Mouse (Mus musculus): ENCODE results near the gene Stil. TPM values are rescaled to one million over a fixed set of nuclear protein-coding genes. Genes with fewer than 3 reads are reported as not detected.
A peak's percentile ranks its signal among the peaks of the same experiment; 100 is the strongest.

Gene Stil
- polyA plus RNA-seq, 1 experiment from 2014 or later, result 8.9 TPM

- Histone ChIP-seq H3K4me3 (replicated peaks) (peak overlapping the region; percentile 79), H3K9me3 (replicated peaks) (no peaks in the 10 kb centered on the region), H3K4me1 (replicated peaks) (peaks cover 49% of the 10 kb centered on the region), H3K4me2 (peak overlapping the region; percentile 96), H3K36me3 (replicated peaks) (peaks cover 38% of the 10 kb centered on the region), H3K27me3 (peaks cover 70% of the 10 kb centered on the region), H3K27ac (replicated peaks) (peak overlapping the region; percentile 99), H3K9ac (peak overlapping the region; percentile 96)
- WGBS (ENCODE audit: insufficient replicate concordance), result 8% methylated on average over 12 of the region's 12 CpGs
- no peak for ATAC-seq (ENCODE audit: insufficient read depth)
Measured at GRCm38 (mm10) chr4:115059871-115060270, 59.9 kb downstream of the Stil start.

GRCm38 (mm10) chr4:115060753-115061152 lies 60.8 kb downstream of the Stil start:
- H3K27me3 ChIP-seq, result peaks cover 75% of the 10 kb centered on the region
- H3K27ac ChIP-seq (replicated peaks), result peak overlapping the region; percentile 99
- WGBS (ENCODE audit: insufficient replicate concordance), result 15% methylated on average over 3 of the region's 3 CpGs
- H3K36me3 ChIP-seq (replicated peaks), result peaks cover 47% of the 10 kb centered on the region
- H3K9me3 ChIP-seq (replicated peaks), result no peaks in the 10 kb centered on the region
- no peak for ATAC-seq (ENCODE audit: insufficient read depth)
- H3K4me2 ChIP-seq, result peak overlapping the region; percentile 96
- H3K4me3 ChIP-seq (replicated peaks), result peak overlapping the region; percentile 79
- H3K9ac ChIP-seq, result peak overlapping the region; percentile 96
- peaks cover 49% of the 10 kb centered on the region for H3K4me1 ChIP-seq (replicated peaks)

- peak overlapping the region; percentile 74 for H3K27ac ChIP-seq (replicated peaks)
- peak overlapping the region; percentile 79 for H3K4me3 ChIP-seq (replicated peaks)
- H3K9me3 ChIP-seq (replicated peaks), result no peaks in the 10 kb centered on the region
- WGBS (ENCODE audit: insufficient replicate concordance), result under 1% methylated on average over 9 of the region's 9 CpGs
- peak; percentile 9; the same call in 1 of the 2 replicates for ATAC-seq (ENCODE audit: insufficient read depth)
- peak overlapping the region; percentile 96 for H3K4me2 ChIP-seq
- H3K27me3 ChIP-seq, result peaks cover 65% of the 10 kb centered on the region
- peaks cover 53% of the 10 kb centered on the region for H3K4me1 ChIP-seq (replicated peaks)
- peaks cover 64% of the 10 kb centered on the region for H3K36me3 ChIP-seq (replicated peaks)
- H3K9ac ChIP-seq, result peak overlapping the region; percentile 71
Measured at GRCm38 (mm10) chr4:115062540-115062874, 62.5 kb downstream of the Stil start.

- Histone ChIP-seq H3K9ac (peak overlapping the region; percentile 71), H3K27me3 (peaks cover 60% of the 10 kb centered on the region), H3K27ac (replicated peaks) (peak overlapping the region; percentile 74), H3K9me3 (replicated peaks) (no peaks in the 10 kb centered on the region), H3K4me2 (peak overlapping the region; percentile 96), H3K36me3 (replicated peaks) (peaks cover 69% of the 10 kb centered on the region), H3K4me3 (replicated peaks) (peak overlapping the region; percentile 79), H3K4me1 (replicated peaks) (peaks cover 54% of the 10 kb centered on the region)
- peak; percentile 29 for ATAC-seq (ENCODE audit: insufficient read depth)
- WGBS (ENCODE audit: insufficient replicate concordance), result under 1% methylated on average over 57 of the region's 58 CpGs
Measured at GRCm38 (mm10) chr4:115062875-115063517, 63.0 kb downstream of the Stil start.

GRCm38 (mm10) chr4:115063518-115064239 lies 63.7 kb downstream of the Stil start:
- Histone ChIP-seq H3K4me3 (replicated peaks) (peak overlapping the region; percentile 79), H3K9me3 (replicated peaks) (no peaks in the 10 kb centered on the region), H3K4me2 (peak overlapping the region; percentile 96), H3K27me3 (peaks cover 59% of the 10 kb centered on the region), H3K9ac (peak overlapping the region; percentile 71), H3K36me3 (replicated peaks) (peaks cover 76% of the 10 kb centered on the region), H3K27ac (replicated peaks) (peak overlapping the region; percentile 74), H3K4me1 (replicated peaks) (peaks cover 60% of the 10 kb centered on the region)
- WGBS (ENCODE audit: insufficient replicate concordance), result 4% methylated on average over 31 of the region's 31 CpGs
- ATAC-seq (ENCODE audit: insufficient read depth), result no peak

- no peak overlapping the region for H3K4me3 ChIP-seq (replicated peaks)
- ATAC-seq (ENCODE audit: insufficient read depth), result 0 out of 2 replicates have a peak, but pooled peaks have one; percentile 16
- peaks cover 52% of the 10 kb centered on the region for H3K4me1 ChIP-seq (replicated peaks)
- H3K9me3 ChIP-seq (replicated peaks), result no peaks in the 10 kb centered on the region
- H3K9ac ChIP-seq, result no peak overlapping the region
- WGBS (ENCODE audit: insufficient replicate concordance), result 10% methylated on average over 1 of the region's 1 CpGs
- peak overlapping the region; percentile 51; the same call in 1 of the 2 replicates for H3K27ac ChIP-seq (replicated peaks)
- H3K27me3 ChIP-seq, result no peaks in the 10 kb centered on the region
- H3K4me2 ChIP-seq, result no peak overlapping the region
- peaks cover 53% of the 10 kb centered on the region for H3K36me3 ChIP-seq (replicated peaks)
Measured at GRCm38 (mm10) chr4:115071668-115072067, 71.7 kb downstream of the Stil start.

- Histone ChIP-seq H3K4me3 (replicated peaks) (no peak overlapping the region), H3K9me3 (replicated peaks) (no peaks in the 10 kb centered on the region), H3K9ac (no peak overlapping the region), H3K4me1 (replicated peaks) (peaks cover 37% of the 10 kb centered on the region), H3K27me3 (no peaks in the 10 kb centered on the region), H3K4me2 (no peak overlapping the region), H3K27ac (replicated peaks) (peak overlapping the region; percentile 62), H3K36me3 (replicated peaks) (peaks cover 21% of the 10 kb centered on the region)
- 69% methylated on average over 1 of the region's 1 CpGs for WGBS (ENCODE audit: insufficient replicate concordance)
- no peak for ATAC-seq (ENCODE audit: insufficient read depth)
Measured at GRCm38 (mm10) chr4:115074789-115075188, 74.8 kb downstream of the Stil start.

- Histone ChIP-seq H3K4me2 (no peak overlapping the region), H3K4me1 (replicated peaks) (peaks cover 31% of the 10 kb centered on the region), H3K9me3 (replicated peaks) (no peaks in the 10 kb centered on the region), H3K27ac (replicated peaks) (peak overlapping the region; percentile 62), H3K4me3 (replicated peaks) (no peak overlapping the region), H3K36me3 (replicated peaks) (peaks cover 16% of the 10 kb centered on the region), H3K27me3 (no peaks in the 10 kb centered on the region), H3K9ac (0 out of 2 replicates have a peak overlapping the region, but pooled peaks have one; percentile 18)
- WGBS (ENCODE audit: insufficient replicate concordance), result 22% methylated on average over 3 of the region's 3 CpGs
- peak; percentile 41; the same call in 1 of the 2 replicates for ATAC-seq (ENCODE audit: insufficient read depth)
Measured at GRCm38 (mm10) chr4:115075204-115075915, 75.4 kb downstream of the Stil start.

- WGBS (ENCODE audit: insufficient replicate concordance), result 49% methylated on average over 10 of the region's 10 CpGs
- Histone ChIP-seq H3K27ac (replicated peaks) (no peak overlapping the region), H3K9ac (no peak overlapping the region), H3K4me1 (replicated peaks) (peaks cover 38% of the 10 kb centered on the region), H3K4me3 (replicated peaks) (no peak overlapping the region), H3K27me3 (no peaks in the 10 kb centered on the region), H3K36me3 (replicated peaks) (no peaks in the 10 kb centered on the region), H3K4me2 (no peak overlapping the region), H3K9me3 (replicated peaks) (no peaks in the 10 kb centered on the region)
- ATAC-seq (ENCODE audit: insufficient read depth), result no peak
Measured at GRCm38 (mm10) chr4:115078892-115079820, 79.2 kb downstream of the Stil start.

GRCm38 (mm10) chr4:115079821-115080349 lies 79.9 kb downstream of the Stil start:
- no peaks in the 10 kb centered on the region for H3K27me3 ChIP-seq
- H3K9me3 ChIP-seq (replicated peaks), result no peaks in the 10 kb centered on the region
- no peak for ATAC-seq (ENCODE audit: insufficient read depth)
- H3K36me3 ChIP-seq (replicated peaks), result no peaks in the 10 kb centered on the region
- no peak overlapping the region for H3K4me3 ChIP-seq (replicated peaks)
- no peak overlapping the region for H3K9ac ChIP-seq
- H3K4me2 ChIP-seq, result no peak overlapping the region
- 52% methylated on average over 5 of the region's 5 CpGs for WGBS (ENCODE audit: insufficient replicate concordance)
- H3K4me1 ChIP-seq (replicated peaks), result peaks cover 33% of the 10 kb centered on the region
- H3K27ac ChIP-seq (replicated peaks), result no peak overlapping the region

Measured in liver, embryonic 15.5 days (tissue).